Mouse (Mus musculus) lung, adult 18-20 months (tissue): ENCODE measurements at regions not wholly inside any gene's neighbourhood (a gene's known extent, or its start where the extent isn't known, plus 50 kb on each side); places are given as distances from the start of the nearest gene placed in this dataset.

Experiments used
- DNase-seq, 2 experiments: peaks; one replicate each; pipeline ENCODE4 v3.0.0; 2022; ENCODE audit warnings: mixed read lengths in 2 of 2

DNA sequence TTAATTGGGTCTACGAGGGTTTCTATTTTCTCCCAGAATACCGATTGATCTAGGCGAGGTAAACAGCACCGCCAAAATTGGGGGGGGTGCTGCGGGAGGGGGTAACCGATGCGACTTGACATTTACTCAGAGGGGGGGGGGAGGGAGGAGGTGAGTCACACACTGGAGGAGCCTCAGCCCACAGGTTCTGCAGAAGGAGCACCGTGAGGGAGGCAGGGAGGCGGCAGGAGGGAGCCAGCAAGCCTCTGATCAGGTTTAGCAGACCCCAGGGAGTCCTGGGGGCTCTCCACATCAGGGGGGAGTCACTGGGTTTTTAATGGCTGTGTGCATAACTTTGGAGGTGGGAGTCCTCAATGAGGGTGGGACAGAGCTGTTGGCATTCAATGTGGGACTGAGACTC is 51.3 kb upstream of the Ier5l start:
- no peak for DNase-seq

DNA sequence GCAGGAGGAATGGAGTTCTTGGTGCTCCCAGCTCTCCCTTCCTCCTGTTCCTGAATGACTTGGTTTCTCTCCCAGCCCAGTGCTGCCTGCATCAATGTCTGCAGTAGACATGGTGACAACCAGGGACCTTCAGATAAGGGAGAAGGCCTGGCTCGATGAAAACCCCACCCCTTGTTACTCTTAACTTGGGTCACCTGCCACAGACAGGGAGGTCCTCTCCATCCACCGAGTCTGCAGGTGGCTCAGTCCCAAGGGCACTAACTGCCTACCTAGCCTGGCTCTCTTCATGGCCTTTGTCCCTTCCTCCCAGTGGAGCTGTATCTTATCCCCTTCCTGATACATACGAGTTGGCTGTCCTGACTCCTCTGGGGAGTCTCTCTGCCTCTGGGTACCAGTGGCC is 51.8 kb upstream of the Ier5l start:
- no peak for DNase-seq

DNA sequence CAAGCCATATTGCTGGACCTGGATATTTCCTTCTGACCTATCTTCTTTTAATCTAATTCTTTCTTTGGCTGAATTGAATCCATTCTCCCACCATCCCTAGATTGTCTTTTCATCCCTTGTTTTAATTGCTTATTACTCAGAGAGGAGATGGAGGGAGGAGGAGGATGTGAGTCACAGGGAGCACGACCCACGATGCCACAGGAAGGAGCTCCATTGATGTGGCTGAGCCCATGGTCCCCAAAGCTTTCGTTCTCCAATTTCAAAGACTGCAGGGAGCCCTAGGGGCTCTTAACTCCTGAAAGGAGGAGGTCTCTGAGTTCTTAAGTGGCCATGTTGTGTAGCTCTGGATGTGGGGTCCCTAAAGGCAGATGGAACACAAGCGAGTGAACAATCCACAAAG is 53.5 kb upstream of the Ier5l start:
- no peak for DNase-seq

DNA sequence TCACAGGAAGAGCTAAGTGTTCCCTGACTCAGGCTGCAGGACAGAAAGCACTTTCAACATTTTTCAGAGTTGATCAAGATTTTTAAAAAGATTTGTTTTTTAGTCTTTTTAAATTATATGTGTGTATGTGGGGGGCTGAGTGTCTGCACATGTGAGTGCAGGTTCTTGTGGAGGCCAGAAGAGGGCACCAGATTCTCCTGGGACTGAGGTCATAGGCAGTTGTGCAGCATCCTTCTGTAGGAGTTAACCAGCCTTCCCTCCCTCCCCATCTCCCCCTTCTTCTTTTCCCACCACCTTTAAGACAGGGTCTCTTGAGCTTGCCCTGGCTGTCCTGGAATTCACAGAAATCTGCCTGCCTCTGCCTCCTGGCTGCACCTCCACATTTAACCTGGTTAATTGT is 58.9 kb upstream of the Ier5l start:
- DNase-seq, result no peak

DNA sequence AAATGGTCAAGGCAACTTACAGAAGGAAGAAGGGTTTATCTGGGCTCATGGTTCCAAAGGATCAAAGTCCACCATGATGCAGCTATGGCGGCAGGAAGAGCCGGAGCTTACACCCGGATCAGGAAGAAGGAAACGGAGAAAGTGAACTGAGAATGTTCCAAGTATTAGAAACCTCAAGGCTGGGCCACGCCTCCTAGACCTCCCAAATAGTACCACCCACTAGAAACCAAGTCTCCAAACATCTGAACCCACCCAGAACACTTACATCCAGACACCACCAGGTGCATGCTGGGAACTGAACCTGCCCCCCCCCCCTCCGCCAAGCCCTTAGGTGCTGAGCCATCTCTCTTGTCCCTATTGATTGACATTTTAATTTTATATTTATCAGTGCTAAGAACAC is 59.3 kb upstream of the Ier5l start:
- DNase-seq, result no peak

DNA sequence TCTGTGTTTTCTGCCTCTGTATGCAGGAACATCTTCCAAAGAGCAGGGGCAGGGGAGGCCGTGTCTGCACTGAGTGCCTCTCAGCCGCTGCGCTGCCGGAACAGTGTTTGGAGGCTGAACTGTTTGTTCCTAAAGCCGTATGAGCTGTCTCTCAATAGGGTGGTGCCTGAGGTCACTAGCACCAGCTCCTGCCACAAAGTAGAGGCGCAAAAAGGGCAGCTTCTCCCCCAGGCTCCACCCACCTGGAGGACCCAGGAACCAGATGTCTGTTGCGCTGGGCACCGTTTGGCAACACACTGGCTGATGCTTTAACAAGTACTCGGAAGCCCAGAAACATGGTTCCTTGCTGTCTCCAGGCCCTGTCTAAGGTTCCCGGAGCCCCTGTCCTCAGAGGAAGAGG is 60.4 kb upstream of the Cstad start:
- DNase-seq, result no peak

DNA sequence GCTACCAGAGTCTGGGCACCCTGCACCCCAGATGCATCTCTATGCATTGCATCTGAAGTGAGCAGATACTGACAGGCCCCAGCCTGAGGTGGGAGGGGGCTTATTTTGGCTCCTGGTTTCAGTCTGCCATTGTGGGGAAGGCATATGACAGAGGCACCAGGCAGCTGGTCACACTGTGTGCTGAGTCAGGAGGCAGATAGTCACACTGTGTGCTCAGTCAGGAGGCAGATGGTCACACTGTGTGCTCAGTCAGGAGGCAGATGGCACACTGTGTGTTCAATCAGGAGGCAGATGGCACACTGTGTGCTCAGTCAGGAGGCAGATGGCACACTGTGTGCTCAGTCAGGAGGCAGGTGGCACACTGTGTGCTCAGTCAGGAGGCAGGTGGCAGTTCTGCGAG is 55.5 kb upstream of the Cstad start:
- no peak for DNase-seq

DNA sequence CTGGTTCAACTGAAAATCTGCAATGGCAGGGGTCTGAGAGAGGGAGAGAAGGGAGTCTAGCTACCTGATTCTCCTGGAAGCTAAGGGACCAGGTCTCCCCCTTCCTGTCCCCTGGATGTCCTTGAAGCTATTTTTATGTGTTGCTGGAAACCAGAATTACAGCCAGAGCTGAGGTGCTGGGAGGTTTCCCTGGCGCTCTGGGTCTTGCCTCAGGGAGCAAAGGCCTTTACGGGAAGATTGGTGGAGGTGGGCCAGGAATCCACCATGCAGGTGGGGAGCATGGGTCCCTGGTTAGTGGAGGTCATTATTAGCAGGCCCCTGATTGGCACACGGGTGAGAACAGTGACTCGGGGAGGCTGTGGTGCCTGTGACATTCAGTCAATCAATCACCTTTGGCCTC is 53.3 kb upstream of the Cstad start:
- DNase-seq, result no peak

DNA sequence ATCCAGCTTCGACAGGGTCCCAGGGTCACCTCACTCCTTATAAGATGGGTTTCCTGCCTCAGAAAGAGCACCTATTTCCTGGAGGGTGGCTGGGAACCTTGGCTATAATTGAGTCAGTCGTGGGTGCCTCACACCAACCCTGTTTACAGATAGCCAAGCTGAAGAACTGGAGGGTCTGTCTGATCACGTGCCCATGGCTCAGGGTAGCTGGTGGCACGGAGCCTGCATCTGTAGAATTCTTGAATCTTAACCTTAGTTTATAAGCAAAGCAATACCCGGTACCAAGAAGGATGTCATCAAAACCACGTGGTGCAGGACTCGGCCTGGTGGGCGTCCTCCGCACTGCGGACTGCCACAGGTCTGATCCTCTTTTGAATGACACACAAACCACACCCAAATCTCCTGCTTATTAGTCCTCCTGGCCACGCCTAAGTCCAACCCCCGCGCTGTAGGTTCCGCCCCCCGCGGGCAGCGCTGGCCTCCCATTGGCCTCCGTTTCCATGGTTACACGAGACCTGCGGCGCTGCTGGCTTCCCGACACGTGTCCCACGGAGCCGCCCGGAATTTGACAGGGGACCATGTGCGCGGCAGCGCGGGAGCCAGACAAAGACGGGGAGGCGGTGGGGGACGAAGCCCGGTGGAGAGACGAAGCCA is 49.9 kb upstream of the Cstad start:
- peak; percentile 91 to 95 for DNase-seq
